Mouse (Mus musculus) lung, postnatal 0 days (tissue): ENCODE data around the gene Bbs1. TPM values are rescaled to one million over a fixed set of nuclear protein-coding genes. Genes with fewer than 3 reads are reported as not detected.

Experiments used
- ATAC-seq: fragments of 200-750 bp; cut with Nextera tagmentation; 2 replicates; pipeline ENCODE4 v1.8.0; 2017; ENCODE audit warnings: moderate library complexity
- DNase-seq: peaks from one replicate; pipeline ENCODE4 v3.0.0-alpha.2; 2016; ENCODE audit warnings: low spot score
- H3K27ac ChIP-seq: fragments of 300-500 bp; sonication (generic); 2 replicates; pipeline ENCODE4 v1.5.1; 2014; ENCODE audit warnings: antibody characterized with exemption, mild to moderate bottlenecking, low read length, mixed read lengths
- H3K27me3 ChIP-seq: fragments of 300-500 bp; sonication (generic); replicated peaks from 2 replicates; pipeline ENCODE4 v1.6.1; 2014; ENCODE audit warnings: low read length, mixed read lengths; ENCODE audit not compliant: insufficient read depth
- H3K36me3 ChIP-seq: fragments of 300-500 bp; sonication (generic); 2 replicates; pipeline ENCODE4 v1.6.1; 2014; ENCODE audit warnings: low read length, mixed read lengths; ENCODE audit not compliant: insufficient read depth
- H3K4me1 ChIP-seq: fragments of 300-500 bp; sonication (generic); 2 replicates; pipeline ENCODE4 v1.6.1; 2014; ENCODE audit warnings: antibody characterized with exemption, low read depth, low read length, mixed read lengths; ENCODE audit not compliant: insufficient read depth
- H3K4me2 ChIP-seq: fragments of 300-500 bp; sonication (generic); replicated peaks from 2 replicates; pipeline ENCODE4 v1.6.1; 2014; ENCODE audit warnings: low read depth, mild to moderate bottlenecking, low read length, moderate library complexity, mixed read lengths
- H3K4me3 ChIP-seq: fragments of 300-500 bp; sonication (generic); 2 replicates; pipeline ENCODE4 v1.5.1; 2014; ENCODE audit warnings: low read depth, low read length
- H3K9ac ChIP-seq: fragments of 300-500 bp; sonication (generic); replicated peaks from 2 replicates; pipeline ENCODE4 v1.6.1; 2014; ENCODE audit warnings: low read depth, mild to moderate bottlenecking
- H3K9me3 ChIP-seq: fragments of 300-500 bp; sonication (generic); 2 replicates; pipeline ENCODE4 v1.6.1; 2016; ENCODE audit warnings: low read length, mixed read lengths
- CTCF ChIP-seq: IDR thresholded peaks from 2 replicates; pipeline ENCODE4 v1.5.1; 2016; ENCODE audit warnings: antibody characterized with exemption, mild to moderate bottlenecking
- EP300 ChIP-seq: IDR thresholded peaks from 2 replicates; pipeline ENCODE4 v1.6.1; 2016; ENCODE audit warnings: antibody characterized with exemption, mild to moderate bottlenecking, control low read depth
- WGBS: fragments of 180-500 bp; shearing (Covaris S2); extraction: QIAGEN DNeasy Blood & Tissue Kit; methylation state at CpG from one replicate; pipeline ENCODE4 v1.1.7; 2014; 5-methylcytosine and 5-hydroxymethylcytosine counted together
- polyA plus RNA-seq: library from polyadenylated mRNA; unstranded; fragments of >200 nt; fragmentation: Nextera tagmentation; extraction: Ambion mirVana; gene quantifications from 2 replicates; pipeline ENCODE4 v1.2.1, GENCODE M21; 2015

Gene Bbs1
- polyA plus RNA-seq, 1 experiment from 2014 or later = 1.6 TPM

- Histone ChIP-seq H3K27ac (no peak overlapping the region), H3K27me3 (no peaks in the 10 kb centered on the region), H3K9ac (no peak overlapping the region), H3K36me3 (no peaks in the 10 kb centered on the region), H3K4me3 (no peak overlapping the region), H3K4me2 (no peak overlapping the region), H3K4me1 (no peaks in the 10 kb centered on the region), H3K9me3 (no peaks in the 10 kb centered on the region)
- ATAC-seq (no peak), DNase-seq (no peak)
- TF ChIP-seq EP300 = no peak
- TF ChIP-seq CTCF = no peak
- 56% methylated on average over 2 of the region's 2 CpGs for WGBS
These were observed 60.6 kb downstream of the Bbs1 start for GRCm38 (mm10) chr19:4845846-4846245.

- H3K9me3 ChIP-seq = no peaks in the 10 kb centered on the region
- peaks cover 6% of the 10 kb centered on the region; the same call in 1 of the 2 replicates for H3K27me3 ChIP-seq
- DNase-seq (no peak), ATAC-seq (no peak)
- 54% methylated on average over 2 of the region's 2 CpGs for WGBS
- no peak for TF ChIP-seq EP300
- no peak for TF ChIP-seq CTCF
- H3K4me3 ChIP-seq = no peak overlapping the region
- H3K36me3 ChIP-seq = no peaks in the 10 kb centered on the region
- H3K4me1 ChIP-seq = peaks cover 8% of the 10 kb centered on the region; the same call in 1 of the 2 replicates
- no peak overlapping the region for H3K9ac ChIP-seq
- H3K4me2 ChIP-seq = no peak overlapping the region
- no peak overlapping the region for H3K27ac ChIP-seq
These were observed 63.8 kb downstream of the Bbs1 start for GRCm38 (mm10) chr19:4842611-4843010.

GRCm38 (mm10) chr19:4840848-4841247, 65.6 kb downstream of the Bbs1 start:
- H3K4me1 ChIP-seq = peaks cover 8% of the 10 kb centered on the region; the same call in 1 of the 2 replicates
- no peak overlapping the region for H3K4me2 ChIP-seq
- no peak overlapping the region for H3K9ac ChIP-seq
- WGBS = 73% methylated on average over 9 of the region's 9 CpGs
- no peak overlapping the region for H3K4me3 ChIP-seq
- TF ChIP-seq CTCF = no peak
- TF ChIP-seq EP300 = no peak
- peaks cover 6% of the 10 kb centered on the region; the same call in 1 of the 2 replicates for H3K27me3 ChIP-seq
- H3K36me3 ChIP-seq = no peaks in the 10 kb centered on the region
- DNase-seq (no peak), ATAC-seq (no peak)
- no peaks in the 10 kb centered on the region for H3K9me3 ChIP-seq
- H3K27ac ChIP-seq = no peak overlapping the region

GRCm38 (mm10) chr19:4839149-4839548, 67.3 kb downstream of the Bbs1 start, which contains the start of the genes Ccs and Ccdc87:
Ccs (minus strand) TSS chr19:4839332.
Ccdc87 (plus strand) TSS chr19:4839366.
- Histone ChIP-seq H3K27ac (peak within 1 kb of the TSS; percentile 7; the same call in 1 of the 2 replicates), H3K27me3 (peaks cover 6% of the 10 kb centered on the region; the same call in 1 of the 2 replicates), H3K9me3 (no peaks in the 10 kb centered on the region), H3K4me1 (peaks cover 8% of the 10 kb centered on the region; the same call in 1 of the 2 replicates), H3K36me3 (no peaks in the 10 kb centered on the region), H3K4me2 (peak within 1 kb of the TSS; percentile 90), H3K4me3 (peak within 1 kb of the TSS; percentile 56), H3K9ac (peak within 1 kb of the TSS; percentile 69)
- TF ChIP-seq CTCF (peak; percentile 36; the same call in 1 of the 2 replicates), EP300 (no peak)
- ATAC-seq = peak; percentile 100
- DNase-seq = peak; percentile 98
- WGBS = under 1% methylated on average over 25 of the region's 25 CpGs

GRCm38 (mm10) chr19:4838526-4839140, 67.8 kb downstream of the Bbs1 start:
- peak overlapping the region; percentile 56 for H3K4me3 ChIP-seq
- 20% methylated on average over 10 of the region's 10 CpGs for WGBS
- TF ChIP-seq CTCF (no peak), EP300 (no peak)
- H3K9ac ChIP-seq = peak overlapping the region; percentile 69
- H3K9me3 ChIP-seq = no peaks in the 10 kb centered on the region
- peak; percentile 10 for ATAC-seq
- H3K4me1 ChIP-seq = peaks cover 8% of the 10 kb centered on the region; the same call in 1 of the 2 replicates
- no peak for DNase-seq
- H3K4me2 ChIP-seq = peak overlapping the region; percentile 90
- H3K36me3 ChIP-seq = no peaks in the 10 kb centered on the region
- peak overlapping the region; percentile 7; the same call in 1 of the 2 replicates for H3K27ac ChIP-seq
- peaks cover 6% of the 10 kb centered on the region; the same call in 1 of the 2 replicates for H3K27me3 ChIP-seq

- WGBS = 95% methylated on average over 6 of the region's 6 CpGs
- Histone ChIP-seq H3K9me3 (no peaks in the 10 kb centered on the region), H3K27me3 (peaks cover 6% of the 10 kb centered on the region; the same call in 1 of the 2 replicates), H3K27ac (no peak overlapping the region), H3K9ac (no peak overlapping the region), H3K4me3 (no peak overlapping the region), H3K4me1 (peaks cover 8% of the 10 kb centered on the region; the same call in 1 of the 2 replicates), H3K36me3 (no peaks in the 10 kb centered on the region), H3K4me2 (no peak overlapping the region)
- ATAC-seq = no peak
- DNase-seq = no peak
- no peak for TF ChIP-seq CTCF
- no peak for TF ChIP-seq EP300
These were observed 69.4 kb downstream of the Bbs1 start for GRCm38 (mm10) chr19:4837049-4837448.

Other genes with a start within 250 kb of the Bbs1 start
- 0.71 and 1.4 TPM in 2 replicates for gene Gm960, start 208.0 kb downstream of the Bbs1 start, polyA plus RNA-seq
- gene Sptbn2, start 195.5 kb downstream of the Bbs1 start, polyA plus RNA-seq = 0.50 and 0.51 TPM in 2 replicates
- gene Rbm4b, start 150.1 kb downstream of the Bbs1 start, polyA plus RNA-seq = 23.4 and 26.8 TPM in 2 replicates
- 28.6 and 29.4 TPM in 2 replicates for gene Rbm4, start 112.7 kb downstream of the Bbs1 start, polyA plus RNA-seq
- gene Gm21992, start 95.0 kb downstream of the Bbs1 start, polyA plus RNA-seq = 13.9 and 19.7 TPM in 2 replicates
- 24.3 and 25.1 TPM in 2 replicates for gene Rbm14, start 95.0 kb downstream of the Bbs1 start, polyA plus RNA-seq
- 53.0 and 54.5 TPM in 2 replicates for gene Ccs, start 67.3 kb downstream of the Bbs1 start, polyA plus RNA-seq
- 0.51 and 0.62 TPM in 2 replicates for gene Ccdc87, start 67.3 kb downstream of the Bbs1 start, polyA plus RNA-seq
- gene Ctsf, start 51.5 kb downstream of the Bbs1 start, polyA plus RNA-seq = 34.2 and 35.2 TPM in 2 replicates
- 0.27 and 0.40 TPM in 2 replicates for gene Actn3, start 28.7 kb downstream of the Bbs1 start, polyA plus RNA-seq
- 8.1 and 9.1 TPM in 2 replicates for gene Zdhhc24, start 28.0 kb downstream of the Bbs1 start, polyA plus RNA-seq
- gene Dpp3, start 21.7 kb upstream of the Bbs1 start, polyA plus RNA-seq = 47.6 and 47.7 TPM in 2 replicates
- gene Peli3, start 36.5 kb upstream of the Bbs1 start, polyA plus RNA-seq = 0.85 and 1.8 TPM in 2 replicates
- 52.1 and 55.1 TPM in 2 replicates for gene Mrpl11, start 55.5 kb upstream of the Bbs1 start, polyA plus RNA-seq
- gene Npas4, start 83.7 kb upstream of the Bbs1 start, polyA plus RNA-seq = 0.04 TPM in 1 of 2 replicates, not detected in the other
- gene Slc29a2, start 117.2 kb upstream of the Bbs1 start, polyA plus RNA-seq = 0.88 TPM in 2 replicates
- 33.8 and 36.3 TPM in 2 replicates for gene B4gat1, start 132.2 kb upstream of the Bbs1 start, polyA plus RNA-seq
- gene AC124502.3, start 132.3 kb upstream of the Bbs1 start, polyA plus RNA-seq = 1.1 and 1.6 TPM in 2 replicates
- gene Brms1, start 134.7 kb upstream of the Bbs1 start, polyA plus RNA-seq = 40.8 and 47.6 TPM in 2 replicates
- 1.7 and 1.9 TPM in 2 replicates for gene Rin1, start 143.9 kb upstream of the Bbs1 start, polyA plus RNA-seq
- 23.1 and 25.1 TPM in 2 replicates for gene Cd248, start 161.4 kb upstream of the Bbs1 start, polyA plus RNA-seq
- 4.1 and 4.5 TPM in 2 replicates for gene Tmem151a, start 178.9 kb upstream of the Bbs1 start, polyA plus RNA-seq
- gene Yif1a, start 181.9 kb upstream of the Bbs1 start, polyA plus RNA-seq = 93.3 and 105 TPM in 2 replicates
- 0.70 and 0.89 TPM in 2 replicates for gene Cnih2, start 191.9 kb upstream of the Bbs1 start, polyA plus RNA-seq
- gene Rab1b, start 200.4 kb upstream of the Bbs1 start, polyA plus RNA-seq = 228 and 240 TPM in 2 replicates
- gene Klc2, start 211.9 kb upstream of the Bbs1 start, polyA plus RNA-seq = 10.1 and 10.8 TPM in 2 replicates